Mouse (Mus musculus) liver, embryonic 13.5 days (tissue): ENCODE results near the gene Mmgt2. TPM values are rescaled to one million over a fixed set of nuclear protein-coding genes. Genes with fewer than 3 reads are reported as not detected.

ENCODE experiments used
- ATAC-seq: fragments of 200-750 bp; cut with Nextera tagmentation; 2 replicates; pipeline ENCODE4 v1.8.0; 2017; ENCODE audit warnings: low read depth, mild to moderate bottlenecking, moderate number of reproducible peaks, moderate library complexity
- DNase-seq: peaks from one replicate; pipeline ENCODE4 v3.0.0; 2022
- H3K27ac ChIP-seq: fragments of 300-500 bp; sonication (generic); 2 replicates; pipeline ENCODE4 v1.5.1; 2015; ENCODE audit warnings: moderate library complexity, mild to moderate bottlenecking, inconsistent platforms
- H3K27me3 ChIP-seq: fragments of 300-500 bp; sonication (generic); 2 replicates; pipeline ENCODE4 v1.6.1; 2015; ENCODE audit warnings: mild to moderate bottlenecking, inconsistent platforms
- H3K36me3 ChIP-seq: fragments of 300-500 bp; sonication (generic); 2 replicates; pipeline ENCODE4 v1.6.1; 2015; ENCODE audit warnings: mild to moderate bottlenecking, inconsistent platforms
- H3K4me1 ChIP-seq: fragments of 300-500 bp; sonication (generic); replicated peaks from 2 replicates; pipeline ENCODE4 v1.6.1; 2015; ENCODE audit warnings: inconsistent platforms
- H3K4me2 ChIP-seq: fragments of 300-500 bp; sonication (generic); 2 replicates; pipeline ENCODE4 v1.6.1; 2015; ENCODE audit warnings: inconsistent platforms, mild to moderate bottlenecking, moderate library complexity
- H3K4me3 ChIP-seq: fragments of 300-500 bp; sonication (generic); replicated peaks from 2 replicates; pipeline ENCODE4 v1.5.1; 2015; ENCODE audit warnings: mild to moderate bottlenecking, inconsistent platforms
- H3K9ac ChIP-seq: fragments of 300-500 bp; sonication (generic); 2 replicates; pipeline ENCODE4 v1.6.1; 2015; ENCODE audit warnings: mild to moderate bottlenecking, inconsistent platforms
- H3K9me3 ChIP-seq: fragments of 300-500 bp; sonication (generic); replicated peaks from 2 replicates; pipeline ENCODE4 v1.6.1; 2016; ENCODE audit warnings: inconsistent platforms
- WGBS: fragments of 180-500 bp; shearing (Covaris S2); methylation state at CpG from one replicate; pipeline ENCODE4 v1.1.7; 2015; ENCODE audit not compliant: insufficient replicate concordance; 5-methylcytosine and 5-hydroxymethylcytosine counted together
- polyA plus RNA-seq: library from polyadenylated mRNA; unstranded; fragments of >200 nt; fragmentation: Nextera tagmentation; extraction: Ambion mirVana; gene quantifications from 2 replicates; pipeline ENCODE4 v1.2.1, GENCODE M21; 2015

The Mmgt2 gene
- polyA plus RNA-seq, 1 experiment from 2014 or later = 12.2 TPM

DNA sequence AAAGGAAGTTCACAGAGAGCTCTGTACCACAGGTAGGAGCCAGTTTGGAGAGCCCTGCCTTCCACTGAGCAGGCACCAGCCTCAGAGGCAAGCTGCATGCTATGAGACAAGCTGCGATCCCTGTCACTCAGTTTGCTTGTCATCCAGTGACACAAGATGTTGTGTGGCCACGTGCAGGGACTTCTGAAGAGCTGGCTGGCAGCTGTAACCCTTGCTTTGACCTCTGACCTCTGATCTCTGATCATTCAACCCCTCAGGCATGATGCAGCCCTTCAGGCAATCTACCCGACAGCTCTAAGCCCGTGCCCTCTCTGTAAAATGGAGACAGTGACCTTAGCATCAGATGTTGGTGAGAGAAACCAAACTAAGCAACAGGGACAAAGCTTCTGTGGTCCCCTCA lies 25.6 kb upstream of the Mmgt2 start:
- H3K4me3 ChIP-seq = no peak overlapping the region
- H3K4me2 ChIP-seq = no peak overlapping the region
- WGBS = 62% methylated on average over 4 of the region's 4 CpGs
- H3K27me3 ChIP-seq = no peaks in the 10 kb centered on the region
- no peaks in the 10 kb centered on the region for H3K36me3 ChIP-seq
- H3K9me3 ChIP-seq = no peaks in the 10 kb centered on the region
- DNase-seq = no peak
- peaks cover 41% of the 10 kb centered on the region for H3K4me1 ChIP-seq
- no peak for ATAC-seq
- no peak overlapping the region for H3K9ac ChIP-seq
- no peak overlapping the region for H3K27ac ChIP-seq

DNA sequence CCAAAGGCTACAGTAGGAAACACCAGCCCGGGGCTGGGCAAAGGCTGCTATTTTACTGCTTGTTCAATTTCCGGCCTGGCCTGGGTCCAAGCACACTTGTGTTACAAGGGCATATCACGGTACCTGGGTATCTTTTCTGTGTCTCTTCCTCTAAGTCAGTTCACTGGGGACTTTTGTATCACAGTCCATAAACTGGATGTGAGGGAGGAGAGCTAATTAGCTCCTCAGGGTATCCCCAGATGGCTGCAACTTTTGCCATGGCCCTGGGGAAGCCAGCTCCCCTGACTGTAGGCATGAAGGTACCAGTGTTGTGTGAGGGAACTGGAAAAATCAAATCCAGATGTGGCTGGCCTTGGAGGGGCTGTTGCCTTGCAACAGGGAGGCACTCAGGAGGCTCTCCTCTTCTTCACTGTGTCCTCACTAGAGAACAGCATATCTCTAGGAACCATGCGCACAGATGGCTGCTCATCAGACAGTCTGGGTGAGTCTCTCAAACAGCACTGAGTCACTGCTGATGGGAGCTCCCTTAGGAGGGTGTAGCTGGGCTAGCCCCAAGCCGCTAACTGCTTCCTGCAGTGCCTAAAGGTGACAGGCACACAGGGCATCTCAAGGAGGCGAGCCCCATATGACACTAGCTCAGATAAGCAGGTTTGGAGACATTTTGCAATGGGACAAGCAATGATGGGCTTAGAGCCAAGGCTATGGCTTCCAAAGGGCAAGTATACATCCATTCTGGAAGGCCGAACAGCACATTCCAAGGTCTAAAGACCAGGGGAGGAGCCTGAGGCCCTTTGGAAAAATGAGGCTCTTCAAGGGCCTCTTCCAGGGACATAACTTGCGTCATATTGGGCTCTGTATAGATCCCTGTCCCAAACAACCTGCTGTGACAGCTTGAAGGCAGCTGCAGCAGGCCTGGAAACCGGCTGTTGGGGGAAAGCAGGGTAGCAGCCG lies 23.8 kb upstream of the Mmgt2 start:
- no peak overlapping the region for H3K4me3 ChIP-seq
- H3K27ac ChIP-seq = peak overlapping the region; percentile 53
- H3K9me3 ChIP-seq = no peaks in the 10 kb centered on the region
- H3K4me2 ChIP-seq = no peak overlapping the region
- no peaks in the 10 kb centered on the region for H3K27me3 ChIP-seq
- 37% methylated on average over 10 of the region's 10 CpGs for WGBS
- no peak overlapping the region for H3K9ac ChIP-seq
- H3K4me1 ChIP-seq = peaks cover 59% of the 10 kb centered on the region
- ATAC-seq (peak; percentile 86), DNase-seq (peak; percentile 45)
- H3K36me3 ChIP-seq = no peaks in the 10 kb centered on the region

DNA sequence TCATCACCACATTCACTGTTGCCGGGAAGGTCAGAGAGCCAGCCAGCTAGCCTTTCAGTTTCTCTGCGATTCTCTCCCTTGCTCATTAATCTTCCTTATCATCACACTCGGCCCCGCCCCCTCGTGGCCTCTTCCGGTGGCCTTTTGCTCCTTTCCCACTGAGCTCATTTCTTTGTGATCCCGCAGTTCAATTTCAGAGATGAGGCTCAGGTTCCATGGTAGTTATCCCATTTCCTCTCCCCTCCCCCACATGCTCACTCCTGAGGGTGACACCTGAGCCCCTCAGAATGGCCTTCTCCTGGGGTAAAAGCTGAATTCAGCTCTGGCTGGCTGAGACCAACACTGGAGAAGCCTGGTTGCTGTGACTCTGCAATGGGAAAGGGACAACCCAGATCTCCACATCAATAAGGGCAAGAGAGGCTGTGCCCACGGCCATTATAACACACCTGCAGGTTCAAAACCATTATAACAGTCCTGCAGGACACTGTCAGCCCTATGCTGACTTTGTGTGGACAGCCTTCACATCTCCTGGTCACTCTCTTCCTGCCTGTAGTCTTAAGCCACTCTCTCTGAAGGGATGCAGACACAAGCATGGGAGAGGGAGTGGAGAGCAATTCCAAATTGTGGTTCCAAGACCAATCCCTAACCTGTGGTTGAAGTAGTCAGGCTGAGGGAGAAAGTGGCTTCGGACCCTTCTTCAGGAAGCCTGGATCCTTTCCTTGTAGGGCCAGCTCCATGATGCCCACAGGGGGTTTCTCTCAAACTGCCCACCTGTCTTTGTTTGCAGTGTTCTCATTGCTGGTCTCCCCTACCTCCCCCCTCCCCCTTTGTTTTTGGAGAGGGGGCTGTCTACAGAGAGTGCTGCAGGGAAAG lies 18.9 kb upstream of the Mmgt2 start:
- H3K27ac ChIP-seq = peak overlapping the region; percentile 1; the same call in 1 of the 2 replicates
- no peaks in the 10 kb centered on the region for H3K36me3 ChIP-seq
- peaks cover 53% of the 10 kb centered on the region for H3K4me1 ChIP-seq
- H3K9me3 ChIP-seq = no peaks in the 10 kb centered on the region
- no peaks in the 10 kb centered on the region for H3K27me3 ChIP-seq
- H3K9ac ChIP-seq = peak overlapping the region; percentile 26; the same call in 1 of the 2 replicates
- DNase-seq (no peak), ATAC-seq (no peak)
- peak overlapping the region; percentile 10; the same call in 1 of the 2 replicates for H3K4me3 ChIP-seq
- WGBS = 6% methylated on average over 9 of the region's 9 CpGs
- peak overlapping the region; percentile 50 for H3K4me2 ChIP-seq

DNA sequence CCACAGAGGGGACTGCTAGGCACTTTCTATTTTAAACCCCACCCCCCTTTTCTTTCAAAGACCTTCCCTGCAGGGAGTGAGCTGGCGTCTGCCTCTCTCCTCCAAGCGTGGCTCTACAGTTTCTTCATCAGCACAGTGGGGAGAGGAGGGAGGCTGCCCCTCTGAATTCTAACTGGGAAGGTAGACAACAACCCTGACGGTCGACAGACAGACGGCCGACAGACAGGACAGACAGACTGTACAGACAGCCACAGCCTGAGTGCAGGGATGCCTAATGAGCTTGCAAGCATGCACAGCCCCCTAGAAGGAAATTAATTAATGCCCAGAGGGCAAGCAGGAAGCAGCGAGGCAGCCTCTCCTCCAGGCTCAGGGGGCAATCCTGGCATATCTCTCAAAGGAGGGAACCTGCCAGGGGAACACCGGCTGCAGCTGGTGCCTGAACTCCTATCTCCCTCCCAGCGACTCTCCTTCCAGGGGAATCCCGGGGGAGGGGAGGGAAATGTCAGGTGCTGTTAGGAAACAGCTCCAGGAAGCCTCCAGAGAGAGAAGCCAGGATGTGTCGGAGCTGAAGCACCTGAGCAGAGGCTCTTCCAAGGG lies 18.1 kb upstream of the Mmgt2 start:
- Histone ChIP-seq H3K4me2 (peak overlapping the region; percentile 50), H3K27ac (no peak overlapping the region), H3K9ac (peak overlapping the region; percentile 29; the same call in 1 of the 2 replicates), H3K4me3 (0 out of 2 replicates have a peak overlapping the region, but pooled peaks have one; percentile 10), H3K27me3 (no peaks in the 10 kb centered on the region), H3K9me3 (no peaks in the 10 kb centered on the region), H3K4me1 (peaks cover 45% of the 10 kb centered on the region), H3K36me3 (no peaks in the 10 kb centered on the region)
- DNase-seq (no peak), ATAC-seq (no peak)
- 13% methylated on average over 11 of the region's 11 CpGs for WGBS

DNA sequence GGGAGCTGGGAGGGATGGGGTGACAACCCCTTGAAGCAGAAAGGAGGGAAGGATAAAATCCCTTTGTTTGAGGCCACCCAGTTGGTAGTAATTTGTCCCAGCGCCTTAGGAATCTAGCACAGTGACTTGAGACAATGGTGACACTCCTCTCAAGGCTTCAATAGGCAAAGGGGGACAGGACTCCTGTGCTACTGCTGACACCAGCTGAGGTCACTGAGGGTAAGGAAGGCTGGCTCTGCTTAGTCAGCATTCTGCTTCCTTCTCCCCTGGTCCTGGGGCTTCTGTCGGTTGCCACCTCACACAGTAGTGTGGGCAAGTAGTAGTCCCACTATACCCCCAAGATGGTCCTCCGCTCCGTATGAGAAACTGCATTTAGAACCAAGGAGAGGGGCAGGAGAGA lies 17.3 kb upstream of the Mmgt2 start:
- Histone ChIP-seq H3K36me3 (no peaks in the 10 kb centered on the region), H3K9me3 (no peaks in the 10 kb centered on the region), H3K4me2 (no peak overlapping the region), H3K4me1 (peaks cover 41% of the 10 kb centered on the region), H3K4me3 (no peak overlapping the region), H3K9ac (no peak overlapping the region), H3K27me3 (no peaks in the 10 kb centered on the region), H3K27ac (no peak overlapping the region)
- ATAC-seq (no peak), DNase-seq (no peak)
- WGBS = 67% methylated on average over 4 of the region's 4 CpGs

DNA sequence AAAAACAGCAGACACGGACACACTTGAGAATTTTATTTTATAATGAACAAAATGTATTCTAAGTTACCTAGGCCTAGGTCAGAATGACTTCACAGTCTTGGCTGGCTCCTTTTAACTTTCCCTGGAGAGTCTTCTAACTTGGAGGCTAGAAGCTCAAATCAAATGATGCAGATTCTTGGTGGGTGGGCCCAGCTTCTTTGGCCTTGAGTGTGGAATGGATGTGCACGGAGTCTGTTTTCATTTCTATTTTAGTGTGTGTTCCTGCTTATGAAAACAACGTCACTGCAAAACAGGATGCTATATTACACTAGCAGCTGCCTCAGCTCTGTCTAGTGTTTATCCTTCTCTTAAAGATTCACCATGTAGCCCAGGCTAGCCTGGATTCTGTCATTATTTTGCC lies 13.1 kb upstream of the Mmgt2 start:
- ATAC-seq = no peak
- H3K36me3 ChIP-seq = no peaks in the 10 kb centered on the region
- no peak overlapping the region for H3K9ac ChIP-seq
- no peak for DNase-seq
- WGBS = 68% methylated on average over 3 of the region's 3 CpGs
- H3K27ac ChIP-seq = no peak overlapping the region
- H3K27me3 ChIP-seq = no peaks in the 10 kb centered on the region
- peaks cover 25% of the 10 kb centered on the region for H3K4me1 ChIP-seq
- H3K9me3 ChIP-seq = no peaks in the 10 kb centered on the region
- H3K4me3 ChIP-seq = no peak overlapping the region
- no peak overlapping the region for H3K4me2 ChIP-seq

DNA sequence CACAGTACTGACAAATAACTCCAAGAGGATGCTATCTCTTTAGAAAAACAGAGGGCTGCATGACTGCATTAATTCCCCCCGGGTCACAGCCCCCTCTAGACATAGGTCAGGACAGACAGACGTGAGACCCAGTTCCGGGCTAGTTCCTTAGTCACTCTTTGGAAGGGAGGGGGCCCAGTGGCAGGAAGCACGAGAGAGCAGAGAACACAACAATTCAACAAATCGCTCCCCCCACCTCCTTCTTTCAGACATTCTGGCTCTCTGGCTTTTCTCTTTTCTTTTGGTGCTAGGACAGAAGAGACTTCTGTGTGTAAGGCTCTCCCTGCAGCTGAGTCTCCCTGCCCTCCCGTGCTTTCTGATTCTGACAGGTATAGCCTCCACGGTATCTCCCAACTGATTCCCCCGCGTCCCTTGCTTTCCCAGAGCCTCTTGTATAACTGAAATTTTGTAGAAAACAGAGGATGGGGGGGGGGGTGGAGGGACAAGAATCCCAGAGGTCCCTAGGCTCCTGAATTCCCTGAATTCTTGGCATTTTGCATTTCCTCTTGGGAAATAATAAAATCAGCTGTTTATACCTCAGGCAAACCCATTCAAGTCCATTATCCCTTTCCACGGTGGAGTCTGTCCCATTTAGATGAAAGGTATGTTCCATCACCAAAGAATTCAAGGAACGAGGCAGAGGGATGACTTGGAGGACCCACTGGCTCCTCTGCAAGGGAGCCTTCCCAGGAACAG lies 12.2 kb upstream of the Mmgt2 start:
- DNase-seq (no peak), ATAC-seq (no peak)
- Histone ChIP-seq H3K4me2 (no peak overlapping the region), H3K4me3 (no peak overlapping the region), H3K27me3 (no peaks in the 10 kb centered on the region), H3K27ac (no peak overlapping the region), H3K4me1 (peaks cover 16% of the 10 kb centered on the region), H3K36me3 (no peaks in the 10 kb centered on the region), H3K9me3 (no peaks in the 10 kb centered on the region), H3K9ac (no peak overlapping the region)
- WGBS = 51% methylated on average over 11 of the region's 11 CpGs

DNA sequence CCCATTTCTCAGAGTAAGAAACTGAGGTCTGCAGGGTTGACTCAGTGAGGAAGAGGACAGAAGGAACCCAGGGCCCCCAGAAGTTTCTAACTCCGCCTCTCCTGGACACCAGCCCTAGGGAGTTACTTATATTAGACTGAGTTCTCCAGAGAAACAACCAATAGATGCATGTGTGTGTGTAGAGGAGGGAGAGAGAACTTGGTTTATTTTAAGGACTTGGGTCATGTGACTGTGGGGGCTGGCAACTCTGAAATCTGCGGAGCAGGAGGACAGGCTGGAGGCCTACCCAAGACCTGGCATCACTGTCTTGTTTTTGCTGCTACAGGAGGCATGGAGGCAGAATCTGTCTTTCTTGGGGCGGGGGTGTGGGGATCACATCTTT lies 11.6 kb upstream of the Mmgt2 start:
- DNase-seq (no peak), ATAC-seq (no peak)
- Histone ChIP-seq H3K9me3 (no peaks in the 10 kb centered on the region), H3K4me1 (peaks cover 20% of the 10 kb centered on the region), H3K36me3 (no peaks in the 10 kb centered on the region), H3K27me3 (no peaks in the 10 kb centered on the region), H3K4me3 (no peak overlapping the region), H3K4me2 (no peak overlapping the region), H3K27ac (no peak overlapping the region), H3K9ac (no peak overlapping the region)
- WGBS = 59% methylated on average over 3 of the region's 3 CpGs

DNA sequence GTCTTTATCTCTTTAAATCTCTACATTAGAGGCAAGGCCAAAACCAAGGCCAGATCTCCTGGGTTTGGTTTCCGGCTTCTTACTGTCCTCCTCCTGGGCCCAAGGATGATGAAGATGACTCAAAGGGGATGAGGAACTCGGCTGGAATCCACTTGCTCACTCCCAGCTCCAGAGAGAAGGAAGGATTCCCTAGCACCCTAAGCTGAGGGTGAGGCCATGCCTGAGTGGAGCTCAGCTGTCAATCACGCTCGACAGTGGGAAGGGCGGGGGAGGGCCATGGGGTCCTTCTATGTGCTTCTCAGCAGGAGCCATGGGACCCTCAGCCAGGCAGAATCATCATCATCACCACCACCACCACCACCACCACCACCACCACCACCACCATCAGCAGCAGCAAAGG lies 11.1 kb upstream of the Mmgt2 start:
- ATAC-seq (no peak), DNase-seq (no peak)
- no peak overlapping the region for H3K4me3 ChIP-seq
- peaks cover 22% of the 10 kb centered on the region for H3K4me1 ChIP-seq
- no peak overlapping the region for H3K27ac ChIP-seq
- H3K9me3 ChIP-seq = no peaks in the 10 kb centered on the region
- no peaks in the 10 kb centered on the region for H3K27me3 ChIP-seq
- H3K4me2 ChIP-seq = no peak overlapping the region
- no peak overlapping the region for H3K9ac ChIP-seq
- no peaks in the 10 kb centered on the region for H3K36me3 ChIP-seq
- 58% methylated on average over 5 of the region's 5 CpGs for WGBS

DNA sequence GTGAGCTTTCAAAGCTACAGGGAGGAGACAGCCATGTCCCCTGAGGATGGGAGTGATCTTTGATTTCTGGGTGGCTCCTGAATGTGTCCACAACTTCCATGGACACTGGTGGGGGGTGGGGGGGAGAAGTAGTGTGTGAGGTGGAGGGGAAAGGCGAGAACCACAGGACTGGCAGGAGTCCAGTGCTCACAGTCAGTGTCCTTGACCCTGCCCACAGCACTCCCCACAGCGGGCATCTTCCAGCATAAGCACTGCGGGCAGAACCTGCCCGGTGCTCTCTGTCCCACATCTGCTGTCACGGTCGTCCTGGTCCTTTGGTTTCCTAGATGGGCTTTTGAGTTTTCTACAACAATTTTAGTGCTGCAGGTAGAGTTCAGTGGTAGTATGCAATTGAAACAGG lies 10.7 kb upstream of the Mmgt2 start:
- Histone ChIP-seq H3K36me3 (no peaks in the 10 kb centered on the region), H3K4me1 (peaks cover 22% of the 10 kb centered on the region), H3K27me3 (no peaks in the 10 kb centered on the region), H3K4me2 (no peak overlapping the region), H3K27ac (no peak overlapping the region), H3K9ac (no peak overlapping the region), H3K4me3 (no peak overlapping the region), H3K9me3 (no peaks in the 10 kb centered on the region)
- WGBS = 79% methylated on average over 6 of the region's 6 CpGs
- DNase-seq (no peak), ATAC-seq (no peak)
